In the genomic region with DNA sequence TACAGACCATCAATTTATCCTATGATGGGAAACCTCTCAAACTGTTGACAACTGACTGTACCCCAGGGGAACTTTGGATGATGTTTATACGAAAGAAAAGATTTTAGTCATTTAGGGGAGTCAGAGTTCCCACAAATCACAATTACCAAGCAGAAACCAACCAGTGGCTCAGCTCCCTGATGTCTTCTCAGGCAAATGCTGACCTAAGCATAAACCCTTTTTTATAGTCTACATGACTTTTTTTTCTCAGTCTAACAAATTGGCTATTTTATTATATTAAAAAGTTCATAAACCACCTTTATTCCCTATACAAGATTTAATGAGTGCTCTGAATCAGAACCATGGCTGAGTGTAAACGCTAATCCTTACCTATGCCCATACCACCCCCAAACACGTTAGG, we compare ENCODE assay signal across 31 mouse cellular contexts.
"Had no signal": no experiment of that assay in that cellular context is flagged by ENCODE, and none has a peak within 500 bp of the region (broad histone marks: within the 10 kb centered on the region; RNA-seq: fewer than 3 reads in every experiment).

No protein-coding gene starts in this region.

- H3K27me3 ChIP-seq: heart, embryonic 12.5 days; heart, embryonic 13.5 days; heart, embryonic 15.5 days; hindbrain, embryonic 12.5 days; hindbrain, embryonic 13.5 days; hindbrain, embryonic 15.5 days; intestine, embryonic 15.5 days; kidney, embryonic 15.5 days had no signal

- H3K4me2 ChIP-seq: heart, embryonic 11.5 days; heart, embryonic 12.5 days; heart, embryonic 13.5 days; heart, embryonic 15.5 days; hindbrain, embryonic 12.5 days; hindbrain, embryonic 13.5 days; hindbrain, embryonic 14.5 days; hindbrain, embryonic 15.5 days; intestine, embryonic 15.5 days; kidney, embryonic 15.5 days had no signal

- H3K9ac ChIP-seq: heart, embryonic 12.5 days; heart, embryonic 13.5 days; heart, embryonic 15.5 days; hindbrain, embryonic 12.5 days; hindbrain, embryonic 13.5 days; hindbrain, embryonic 14.5 days; hindbrain, embryonic 15.5 days; intestine, embryonic 15.5 days; kidney, embryonic 15.5 days had no signal

- H3K4me1 ChIP-seq: heart, embryonic 12.5 days; heart, embryonic 13.5 days; heart, embryonic 15.5 days; hindbrain, embryonic 12.5 days; hindbrain, embryonic 13.5 days; hindbrain, embryonic 15.5 days; intestine, embryonic 15.5 days; kidney, embryonic 15.5 days had no signal

- ATAC-seq: hindbrain, postnatal 0 days; inflammation-experienced regulatory T-cells, adult 6 months; intestine, embryonic 15.5 days; intestine, embryonic 16.5 days; intestine, postnatal 0 days had no signal

- H3K36me3 ChIP-seq: heart, embryonic 12.5 days; heart, embryonic 13.5 days; heart, embryonic 15.5 days; hindbrain, embryonic 12.5 days; hindbrain, embryonic 13.5 days; hindbrain, embryonic 15.5 days; intestine, embryonic 15.5 days; kidney, embryonic 15.5 days had no signal

- H3K4me3 ChIP-seq: heart, embryonic 12.5 days; heart, embryonic 13.5 days; heart, embryonic 15.5 days; hindbrain, embryonic 12.5 days; hindbrain, embryonic 13.5 days; hindbrain, embryonic 15.5 days; intestine, embryonic 15.5 days; kidney, embryonic 15.5 days; layer of hippocampus, adult 2 months; left cerebral cortex, adult 2 months had no signal

- H3K27ac ChIP-seq: heart, embryonic 13.5 days; heart, embryonic 15.5 days; hindbrain, embryonic 12.5 days; hindbrain, embryonic 13.5 days; hindbrain, embryonic 14.5 days; hindbrain, embryonic 15.5 days; hindbrain, postnatal 0 days; intestine, embryonic 15.5 days; kidney, embryonic 15.5 days; kidney, postnatal 0 days; layer of hippocampus, adult 2 months; left cerebral cortex, adult 2 months had no signal

- DNase-seq: heart, postnatal 14 days; heart, postnatal 36 days; kidney, adult 11 months; kidney, adult 18-20 months; kidney, adult 2 months; kidney, adult 8-10 months; kidney, adult 9 months; kidney, postnatal 10 days; kidney, postnatal 14 days; kidney, postnatal 25 days; kidney, postnatal 36 days; kidney, postnatal 4 days; layer of hippocampus, adult 9-11 months; layer of hippocampus, postnatal 36 days had no signal

- H3K9me3 ChIP-seq: heart, embryonic 12.5 days; heart, embryonic 13.5 days; heart, embryonic 15.5 days; hindbrain, embryonic 12.5 days; hindbrain, embryonic 13.5 days; hindbrain, embryonic 15.5 days; intestine, embryonic 15.5 days; kidney, embryonic 15.5 days had no signal
